Mouse (Mus musculus) urinary bladder, postnatal 14 days (tissue): ENCODE data around the gene Slc10a6.
A peak's percentile ranks its signal among the peaks of the same experiment; 100 is the strongest.

Experiments
- DNase-seq: peaks from one replicate; pipeline ENCODE4 v3.0.0; 2021; ENCODE audit warnings: low spot score

Gene Slc10a6

GRCm38 (mm10) chr5:103629111-103629764, at the start of gene Slc10a6:
Slc10a6 (minus strand) TSS chr5:103629403.
- peak; percentile 82 for DNase-seq

GRCm38 (mm10) chr5:103678974-103679373, 49.8 kb upstream of the Slc10a6 start:
- no peak for DNase-seq

- DNase-seq = no peak
Observed at GRCm38 (mm10) chr5:103677894-103678293, 48.7 kb upstream of the Slc10a6 start.

- no peak for DNase-seq
Observed at GRCm38 (mm10) chr5:103676289-103676881, 47.2 kb upstream of the Slc10a6 start.

- DNase-seq = no peak
Observed at GRCm38 (mm10) chr5:103674482-103674881, 45.3 kb upstream of the Slc10a6 start.

DNA sequence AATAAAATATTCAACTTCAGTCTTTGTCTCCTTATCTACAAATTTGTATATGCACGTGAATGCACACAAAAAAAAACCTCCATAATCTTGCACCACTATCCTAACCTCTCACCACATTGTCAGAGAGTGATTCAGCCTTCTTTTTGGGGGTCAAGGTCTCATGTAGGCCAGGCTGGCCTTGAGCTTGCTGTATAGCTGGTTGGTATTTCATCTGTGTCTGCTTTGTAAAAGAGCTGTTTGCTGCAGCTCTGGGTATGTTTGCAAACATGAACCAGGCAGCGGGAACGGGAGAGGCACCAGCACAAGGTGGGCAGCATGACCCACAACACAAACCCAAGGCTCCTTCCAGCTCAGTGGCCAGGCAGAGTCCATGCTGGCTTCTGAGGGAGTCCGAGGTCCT, 44.4 kb upstream of the Slc10a6 start:
- no peak for DNase-seq

- no peak for DNase-seq
Observed at GRCm38 (mm10) chr5:103671858-103672257, 42.7 kb upstream of the Slc10a6 start.

DNA sequence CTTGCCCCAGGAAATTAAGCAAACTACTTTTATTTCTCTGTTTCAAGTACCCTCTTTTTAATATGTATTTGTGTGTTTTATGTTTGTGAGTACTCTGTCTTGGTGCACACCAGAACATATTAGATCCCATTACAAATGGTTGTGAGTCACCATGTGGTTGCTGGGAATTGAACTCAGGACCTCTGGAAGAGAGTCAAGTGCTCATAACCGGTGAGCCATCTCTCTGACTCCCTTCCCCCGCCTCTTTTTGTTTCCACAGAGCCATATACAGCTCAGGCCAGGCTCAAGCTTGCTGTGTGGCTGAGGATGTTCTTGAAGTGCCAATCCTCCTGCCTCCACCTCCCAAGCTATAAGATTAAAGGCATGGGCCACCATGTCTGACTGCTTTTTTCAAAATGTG, 36.7 kb upstream of the Slc10a6 start:
- DNase-seq = no peak

- DNase-seq = no peak
Observed at GRCm38 (mm10) chr5:103664932-103665331, 35.7 kb upstream of the Slc10a6 start.

GRCm38 (mm10) chr5:103659571-103659970, 30.4 kb upstream of the Slc10a6 start:
- no peak for DNase-seq

- no peak for DNase-seq
Observed at GRCm38 (mm10) chr5:103658921-103659320, 29.7 kb upstream of the Slc10a6 start.

- peak; percentile 85 for DNase-seq
Observed at GRCm38 (mm10) chr5:103655346-103656118, 26.3 kb upstream of the Slc10a6 start, which contains the start of gene 1700016H13Rik. 1700016H13Rik (minus strand) TSS chr5:103656010.

- DNase-seq = no peak
Observed at GRCm38 (mm10) chr5:103654780-103655179, 25.6 kb upstream of the Slc10a6 start.

- peak; percentile 43 for DNase-seq
Observed at GRCm38 (mm10) chr5:103654225-103654624, 25.0 kb upstream of the Slc10a6 start.

DNA sequence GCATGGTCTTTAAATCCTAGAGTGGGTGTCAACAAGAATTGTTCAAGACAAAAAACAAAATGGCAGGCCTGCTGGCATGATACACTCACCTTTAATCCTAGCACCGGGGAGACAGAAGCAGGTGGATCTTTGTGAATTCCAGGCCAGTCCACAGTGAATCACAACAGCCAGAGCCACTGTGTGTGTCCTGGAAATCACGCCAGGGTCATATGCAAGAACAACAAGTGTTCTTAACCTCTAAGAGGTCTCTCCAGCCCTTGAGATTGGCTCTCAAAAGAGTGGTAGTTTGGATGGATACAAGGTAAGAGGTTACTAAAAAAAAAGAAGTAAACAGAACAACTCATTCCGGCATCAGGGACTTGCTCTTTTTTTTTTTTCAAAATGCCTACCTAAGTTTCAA, 18.1 kb upstream of the Slc10a6 start:
- no peak for DNase-seq

DNA sequence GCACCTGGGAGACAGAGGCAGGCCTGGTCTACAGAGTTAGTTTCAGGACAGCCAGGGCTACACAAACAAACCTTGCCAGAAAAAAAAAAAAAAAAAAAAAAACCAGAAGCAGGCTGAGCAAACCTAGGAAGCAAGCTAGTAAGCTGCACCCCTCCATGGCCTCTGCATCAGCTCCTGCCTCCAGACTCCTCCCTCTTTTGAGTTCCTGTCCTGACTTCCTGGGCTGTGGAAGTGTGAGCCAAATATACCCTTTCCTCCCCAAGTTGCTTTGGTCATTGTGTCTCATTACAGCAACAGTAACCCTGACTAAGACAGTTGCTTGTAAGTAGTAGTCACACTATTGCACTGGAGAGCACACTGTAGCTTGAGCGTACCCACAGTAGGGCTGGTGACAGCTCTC, 15.0 kb upstream of the Slc10a6 start:
- no peak for DNase-seq

DNA sequence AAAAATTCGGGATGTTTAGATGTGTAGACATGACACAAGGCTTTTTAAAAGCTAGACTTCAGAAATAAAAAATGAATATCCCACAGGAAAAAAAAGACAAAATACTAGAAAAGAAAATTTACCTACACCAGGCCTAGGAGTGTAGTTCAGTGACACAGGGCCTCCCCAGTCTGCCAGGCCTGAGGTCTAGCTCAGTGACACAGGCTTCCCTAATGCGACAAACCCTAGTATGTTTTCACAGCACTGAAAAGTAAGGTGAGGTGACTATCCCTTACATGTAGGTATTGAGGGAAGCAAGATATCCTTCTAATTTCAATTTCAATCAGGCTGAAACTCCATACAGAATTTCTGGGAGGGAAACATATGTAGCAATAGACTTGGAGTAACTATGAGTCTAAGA, 8.0 kb upstream of the Slc10a6 start:
- DNase-seq = no peak

DNA sequence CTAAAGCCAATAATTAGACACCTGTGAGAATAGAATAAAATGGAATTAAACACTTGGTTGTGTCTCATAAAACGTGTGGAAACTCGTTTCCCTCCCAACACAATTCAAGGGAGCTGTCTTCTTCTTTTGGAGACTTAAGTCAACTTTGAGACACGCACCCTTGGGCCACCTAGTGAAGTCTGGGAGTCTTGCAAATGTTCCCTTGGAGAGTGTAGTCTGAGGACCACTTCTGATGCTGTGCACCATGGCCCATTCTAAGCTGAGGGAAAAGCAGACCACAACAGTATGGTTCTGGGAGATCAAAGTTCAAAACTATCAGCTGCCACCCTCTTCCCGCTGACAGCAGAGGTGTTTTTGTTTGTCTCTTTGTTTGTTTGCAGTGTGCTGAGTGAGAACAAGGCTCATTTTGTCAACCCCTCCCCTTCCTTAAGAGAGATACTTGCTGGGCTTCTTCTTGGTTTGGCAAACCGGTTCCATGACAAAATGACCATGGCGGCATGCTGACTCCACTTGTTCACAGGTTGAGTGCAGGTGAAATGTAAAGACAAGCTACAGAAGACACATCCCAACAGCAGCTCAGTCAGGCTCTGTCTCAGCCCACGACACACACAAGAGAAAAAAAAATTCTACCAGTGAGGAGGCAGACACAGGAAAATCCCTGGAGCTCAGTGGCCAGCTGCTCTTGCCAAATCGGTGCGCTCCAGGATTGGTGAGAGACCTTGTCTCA, 814 bp upstream of the Slc10a6 start:
- DNase-seq = no peak

DNA sequence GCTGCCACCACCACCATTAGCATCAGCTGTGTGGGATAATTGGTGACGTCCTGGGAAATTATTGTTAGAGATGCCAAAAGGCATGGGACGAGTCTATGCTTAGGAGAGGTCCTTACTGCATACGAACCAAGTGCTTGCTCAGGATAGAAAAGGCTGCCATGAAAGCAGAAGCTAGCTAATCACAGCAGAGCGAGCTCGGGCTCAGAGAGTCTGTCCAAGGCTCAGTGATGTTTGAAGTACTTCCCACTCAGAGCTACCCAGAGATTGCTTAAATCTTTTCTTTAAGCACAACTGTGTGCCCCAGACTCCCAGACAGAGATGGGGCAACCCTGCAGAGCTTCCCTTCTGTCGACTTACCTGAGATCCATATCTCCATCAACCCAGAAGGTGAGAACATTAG, 704 bp downstream of the Slc10a6 start:
- DNase-seq = no peak

DNA sequence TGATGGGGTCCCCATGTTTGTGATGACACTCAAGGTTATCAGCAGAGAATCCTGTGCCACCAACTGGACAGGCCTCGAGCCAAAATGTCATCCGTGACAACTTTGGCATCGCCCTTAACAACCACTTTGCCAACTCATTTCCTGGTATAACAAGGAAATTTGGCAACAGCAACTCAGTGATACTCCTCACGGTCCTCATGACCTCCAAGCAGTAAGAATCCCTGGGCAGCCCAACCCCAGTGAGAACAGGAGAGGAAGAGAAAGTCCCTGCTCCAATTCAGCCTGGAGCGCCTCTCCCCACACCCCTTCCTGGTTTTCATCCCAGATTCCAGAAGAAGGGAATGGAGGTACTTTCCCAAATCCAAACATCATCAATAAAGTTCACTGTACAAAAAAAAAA, 4.4 kb downstream of the Slc10a6 start:
- DNase-seq = no peak

GRCm38 (mm10) chr5:103622321-103622720, 6.9 kb downstream of the Slc10a6 start:
- no peak for DNase-seq

GRCm38 (mm10) chr5:103620301-103620973, 8.8 kb downstream of the Slc10a6 start:
- DNase-seq = peak; percentile 57
